Mouse (Mus musculus) testis, postnatal 10 days (tissue): ENCODE measurements at regions not wholly inside any gene's neighbourhood (a gene's known extent, or its start where the extent isn't known, plus 50 kb on each side); places are given as distances from the start of the nearest gene placed in this dataset.
A peak's percentile ranks its signal among the peaks of the same experiment; 100 is the strongest.
"Not testable (repeated sequence)": the region's sequence is repeated elsewhere in the genome, so short reads cannot be mapped to it uniquely, and the experiment has no call there.

Experiments
- DNase-seq: peaks from one replicate; pipeline ENCODE4 v3.0.0; 2021; ENCODE audit warnings: low spot score

GRCm38 (mm10) chr8:5523281-5523680 lies 418.1 kb upstream of the Slc10a2 start:
- DNase-seq: no peak

- no peak for DNase-seq
Measured at GRCm38 (mm10) chr8:5495861-5496260, 390.7 kb upstream of the Slc10a2 start.

DNA sequence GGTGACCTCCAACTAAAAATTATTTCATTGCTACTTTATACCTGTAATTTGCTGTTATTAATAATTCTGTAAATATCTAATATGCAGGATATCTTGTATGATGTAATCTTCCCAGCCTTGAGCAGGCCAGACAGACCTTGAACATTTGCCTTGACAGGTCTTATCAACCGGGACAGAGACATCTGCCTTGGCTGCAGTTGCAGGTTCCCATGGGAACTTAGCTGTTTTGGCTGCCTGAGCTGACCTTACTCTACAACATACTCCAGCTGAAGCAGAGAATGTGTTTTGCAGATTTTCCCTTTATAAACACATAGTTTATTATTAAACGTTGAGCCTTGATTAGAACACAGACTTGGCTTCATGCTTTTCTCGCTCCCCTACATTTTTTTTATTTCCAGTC lies 385.3 kb upstream of the Slc10a2 start:
- DNase-seq: peak; percentile 39

DNA sequence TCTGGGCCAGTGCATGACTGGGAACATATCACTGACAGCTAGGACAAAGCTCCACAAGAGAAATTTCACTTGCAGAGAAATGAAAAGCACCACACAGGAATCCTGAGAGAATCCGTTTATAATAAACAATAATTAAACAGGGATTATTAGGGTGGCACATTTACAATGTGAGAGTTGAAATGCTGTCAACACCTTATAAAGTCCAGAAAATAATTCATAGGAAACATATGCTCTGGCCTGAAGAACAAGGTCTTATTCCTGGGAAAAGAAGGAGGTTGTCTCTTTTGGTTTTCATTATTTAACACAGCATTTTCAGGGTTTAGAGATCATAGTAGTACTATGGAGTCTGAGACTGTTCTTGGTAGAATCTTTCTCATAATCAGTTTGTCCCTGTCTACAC lies 377.8 kb upstream of the Slc10a2 start:
- DNase-seq: no peak

DNA sequence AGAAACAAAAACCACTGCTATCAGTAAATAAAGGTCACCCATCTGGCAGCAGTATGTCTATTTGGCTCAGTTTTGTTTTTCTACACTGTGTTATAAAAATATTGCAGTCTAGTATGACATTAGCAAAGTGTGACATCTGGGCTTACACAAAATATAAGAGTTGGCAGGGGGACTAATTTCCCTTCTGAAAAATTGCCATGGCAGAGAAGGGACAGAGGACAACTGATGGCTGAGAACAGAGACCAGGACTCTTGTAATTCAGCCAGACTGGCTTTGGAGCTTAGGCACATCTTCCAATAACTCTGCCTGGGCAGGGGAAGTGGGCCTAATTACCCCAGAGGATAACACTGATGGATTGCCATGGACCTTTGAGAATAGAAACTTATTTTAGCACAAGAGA lies 367.8 kb upstream of the Slc10a2 start:
- no peak for DNase-seq

GRCm38 (mm10) chr8:5472582-5472981 lies 367.4 kb upstream of the Slc10a2 start:
- no peak for DNase-seq

- no peak for DNase-seq
Measured at GRCm38 (mm10) chr8:5457619-5458018, 352.5 kb upstream of the Slc10a2 start.

GRCm38 (mm10) chr8:5453469-5453868 lies 348.3 kb upstream of the Slc10a2 start:
- DNase-seq: no peak

GRCm38 (mm10) chr8:5442243-5442642 lies 337.1 kb upstream of the Slc10a2 start:
- not testable (repeated sequence) for DNase-seq

DNA sequence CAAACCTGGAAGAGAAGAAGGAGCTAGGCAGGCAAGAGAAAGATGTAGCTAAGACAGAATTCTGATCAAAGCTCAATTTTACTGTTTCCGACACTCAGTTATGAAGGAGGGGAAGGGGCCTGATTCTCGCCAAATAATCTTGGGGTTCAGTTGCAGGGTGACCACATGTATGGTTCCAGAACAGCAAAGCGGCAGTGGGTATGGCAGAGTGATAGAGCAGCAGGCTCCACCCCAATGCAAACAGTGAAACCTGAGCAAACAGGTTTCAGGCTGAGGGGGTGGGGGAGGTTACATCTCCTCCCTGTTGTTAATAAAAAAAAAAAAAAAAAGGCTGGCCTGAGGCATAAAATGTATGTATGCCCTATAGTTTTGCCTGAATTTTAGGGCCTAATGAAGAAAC lies 335.3 kb upstream of the Slc10a2 start:
- not testable (repeated sequence) for DNase-seq

DNA sequence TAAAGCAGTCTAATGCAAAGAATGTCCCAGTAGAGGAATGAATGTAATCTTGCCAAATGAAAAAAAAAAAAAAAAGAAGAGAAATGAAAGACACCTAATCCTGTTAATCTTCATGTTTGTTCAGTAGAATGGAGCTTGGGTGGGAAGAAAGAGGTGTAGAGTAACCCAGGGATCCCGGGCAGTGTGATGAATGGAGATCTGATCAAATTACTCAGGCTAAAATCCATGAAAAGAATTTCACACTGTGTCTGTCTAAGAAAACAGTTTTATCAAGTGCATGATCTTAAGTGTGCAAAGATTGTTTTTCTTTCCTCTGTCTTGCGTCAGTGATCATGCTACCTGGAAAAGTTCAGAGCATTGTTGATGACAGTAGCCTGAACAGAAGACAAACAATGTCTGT lies 333.9 kb upstream of the Slc10a2 start:
- DNase-seq: no peak

GRCm38 (mm10) chr8:5428303-5428971 lies 323.3 kb upstream of the Slc10a2 start:
- DNase-seq: no peak

GRCm38 (mm10) chr8:5416841-5417240 lies 311.7 kb upstream of the Slc10a2 start:
- DNase-seq: not testable (repeated sequence)

- DNase-seq: no peak
Measured at GRCm38 (mm10) chr8:5384851-5385250, 279.7 kb upstream of the Slc10a2 start.

GRCm38 (mm10) chr8:5378001-5378400 lies 272.9 kb upstream of the Slc10a2 start:
- no peak for DNase-seq

DNA sequence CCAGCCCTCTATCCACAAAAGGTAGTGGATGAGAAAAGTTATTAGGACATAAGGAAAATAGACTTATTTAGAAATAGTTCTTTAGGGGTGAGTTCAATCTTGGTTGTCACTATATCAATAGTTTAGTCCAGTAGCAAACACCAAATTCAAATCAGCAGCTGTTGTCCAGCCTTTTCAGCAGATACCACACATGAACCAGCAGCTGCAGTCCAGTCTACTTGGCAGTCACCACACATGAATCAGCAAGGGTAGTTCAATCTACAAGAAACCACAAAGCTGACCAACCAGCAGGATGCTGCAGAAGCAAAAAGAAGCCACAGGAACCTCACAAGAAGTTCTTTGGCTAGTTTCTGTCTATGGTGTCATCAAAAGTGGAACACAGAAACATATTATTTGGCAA lies 234.8 kb upstream of the Slc10a2 start:
- DNase-seq: no peak

- no peak for DNase-seq
Measured at GRCm38 (mm10) chr8:5314594-5314993, 209.4 kb upstream of the Slc10a2 start.

- DNase-seq: no peak
Measured at GRCm38 (mm10) chr8:5299982-5300381, 194.8 kb upstream of the Slc10a2 start.

GRCm38 (mm10) chr8:5297190-5297589 lies 192.0 kb upstream of the Slc10a2 start:
- no peak for DNase-seq

DNA sequence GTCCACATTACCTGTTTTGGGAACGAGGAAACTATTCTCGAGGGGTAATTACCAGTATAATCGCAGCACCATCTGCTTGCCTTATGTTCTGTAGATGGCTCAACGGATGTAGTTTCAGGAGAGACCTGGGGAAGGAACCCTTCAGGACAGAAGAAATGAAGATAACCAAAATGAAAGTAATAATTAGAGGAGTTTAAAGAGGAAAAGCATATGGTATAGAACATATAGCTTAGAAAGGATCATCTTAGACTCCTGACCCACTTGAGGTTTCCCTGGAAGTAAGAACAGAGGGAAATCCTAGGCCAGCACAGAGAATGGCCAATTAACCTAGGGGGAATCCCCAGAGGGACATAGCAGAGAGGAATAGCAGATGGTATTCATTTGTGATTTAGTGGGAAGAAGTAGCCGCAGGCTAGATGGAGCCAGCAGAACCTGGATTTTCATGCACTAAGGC lies 180.6 kb upstream of the Slc10a2 start:
- DNase-seq: no peak

DNA sequence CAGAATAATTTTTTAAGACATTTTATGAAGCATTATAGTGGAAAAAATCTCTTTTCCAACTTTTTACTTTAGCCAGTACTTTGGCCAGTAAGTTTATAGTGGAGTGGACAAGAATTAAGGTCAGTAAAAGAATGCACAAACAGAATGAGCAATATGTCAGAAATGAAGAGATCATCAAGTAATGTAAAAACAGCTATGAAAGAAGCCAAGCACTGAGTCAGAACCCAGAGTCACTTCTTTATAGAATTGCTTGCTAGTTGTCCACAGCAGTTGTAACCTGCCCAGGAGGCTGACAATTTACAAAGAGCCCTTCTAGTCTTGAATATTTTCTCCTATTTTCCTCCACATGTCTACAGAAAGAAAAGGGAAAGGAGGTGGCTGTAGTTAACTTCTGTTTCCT lies 178.6 kb upstream of the Slc10a2 start:
- no peak for DNase-seq

GRCm38 (mm10) chr8:5262316-5262715 lies 157.2 kb upstream of the Slc10a2 start:
- DNase-seq: no peak

DNA sequence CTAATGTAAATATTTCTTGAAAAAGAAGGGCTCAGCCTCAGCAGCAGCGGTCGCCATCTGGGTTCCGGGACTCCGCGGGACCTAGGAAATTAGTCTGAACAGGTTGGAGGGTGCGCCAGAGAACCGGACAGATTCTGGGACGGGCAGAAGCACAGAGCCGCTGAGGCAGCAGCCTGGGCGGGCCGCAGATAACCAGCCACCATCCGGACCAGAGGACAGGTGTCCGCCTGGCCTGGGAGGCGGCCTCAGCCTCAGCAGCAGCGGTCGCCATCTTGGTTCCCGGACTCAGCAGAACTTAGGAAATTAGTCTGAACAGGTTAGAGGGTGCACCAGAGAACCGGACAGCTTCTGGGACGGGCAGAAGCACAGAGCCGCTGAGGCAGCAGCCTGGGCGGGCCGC lies 136.7 kb upstream of the Slc10a2 start:
- peak; percentile 57 for DNase-seq
